Mouse (Mus musculus): Measurements from ENCODE around the gene Txndc2. TPM values are rescaled to one million over a fixed set of nuclear protein-coding genes. Genes with fewer than 3 reads are reported as not detected.

Txndc2 gene
- total and polyA plus RNA-seq, 3 experiments: not detected

DNA sequence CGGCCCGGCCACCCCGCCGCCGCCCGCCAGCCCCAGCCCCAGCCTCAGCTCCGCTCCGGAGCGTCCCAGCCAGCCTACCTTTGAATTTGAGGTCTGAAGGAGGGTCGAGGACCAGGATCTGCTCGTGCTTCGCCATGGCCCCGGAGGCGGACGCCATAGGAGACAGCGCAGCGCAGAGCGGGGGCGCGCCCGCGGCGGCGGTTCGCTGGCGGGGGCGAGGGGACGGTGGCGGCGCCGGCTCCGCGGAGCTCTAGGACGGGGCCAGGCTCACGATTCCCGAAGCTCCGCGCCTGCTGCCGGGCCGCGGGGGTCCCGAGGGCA, 28.9 kb downstream of the Txndc2 start:
- H3K27ac ChIP-seq (ENCODE audit: control insufficient read depth, low read depth, low read length): peak overlapping the region; percentile 73
- peaks cover 41% of the 10 kb centered on the region for H3K79me2 ChIP-seq (ENCODE audit: control insufficient read depth, insufficient read depth, low read length, poor library complexity)
- peak overlapping the region; percentile 90 for H3K9ac ChIP-seq (ENCODE audit: control insufficient read depth, low read depth, low read length, poor library complexity, severe bottlenecking)
- no peak for DNase-seq (ENCODE audit: low read depth, low spot score)
- H3K4me1 ChIP-seq (ENCODE audit: control insufficient read depth in 1 of 2, insufficient read depth in 2 of 2, low read length in 2 of 2): peaks cover 15 to 20% of the 10 kb centered on the region in 2 experiments
- no peak for TF ChIP-seq POLR2AphosphoS5 (IDR thresholded peaks at IDR 0.05; ENCODE audit: borderline replicate concordance, low read depth, low read length)
- TF ChIP-seq TCF12 (IDR thresholded peaks at IDR 0.05; ENCODE audit: low read depth, low read length): peak; percentile 10; the same call in 1 of the 2 replicates
- no peaks in the 10 kb centered on the region for H3K9me3 ChIP-seq (replicated peaks; ENCODE audit: insufficient read depth, low read length)
- H3K27me3 ChIP-seq (ENCODE audit: control insufficient read depth in 1 of 2, insufficient read depth in 2 of 2, low read length in 2 of 2): no peaks in the 10 kb centered on the region
- H3K36me3 ChIP-seq (ENCODE audit: control insufficient read depth in 1 of 2, insufficient read depth in 2 of 2, low read length in 2 of 2): peaks cover 6 to 35% of the 10 kb centered on the region in 2 experiments
- peak overlapping the region; percentile 89 to 97 for H3K4me3 ChIP-seq (ENCODE audit: control insufficient read depth in 1 of 2, insufficient read depth in 1 of 2, low read depth in 2 of 2, low read length in 2 of 2)

DNA sequence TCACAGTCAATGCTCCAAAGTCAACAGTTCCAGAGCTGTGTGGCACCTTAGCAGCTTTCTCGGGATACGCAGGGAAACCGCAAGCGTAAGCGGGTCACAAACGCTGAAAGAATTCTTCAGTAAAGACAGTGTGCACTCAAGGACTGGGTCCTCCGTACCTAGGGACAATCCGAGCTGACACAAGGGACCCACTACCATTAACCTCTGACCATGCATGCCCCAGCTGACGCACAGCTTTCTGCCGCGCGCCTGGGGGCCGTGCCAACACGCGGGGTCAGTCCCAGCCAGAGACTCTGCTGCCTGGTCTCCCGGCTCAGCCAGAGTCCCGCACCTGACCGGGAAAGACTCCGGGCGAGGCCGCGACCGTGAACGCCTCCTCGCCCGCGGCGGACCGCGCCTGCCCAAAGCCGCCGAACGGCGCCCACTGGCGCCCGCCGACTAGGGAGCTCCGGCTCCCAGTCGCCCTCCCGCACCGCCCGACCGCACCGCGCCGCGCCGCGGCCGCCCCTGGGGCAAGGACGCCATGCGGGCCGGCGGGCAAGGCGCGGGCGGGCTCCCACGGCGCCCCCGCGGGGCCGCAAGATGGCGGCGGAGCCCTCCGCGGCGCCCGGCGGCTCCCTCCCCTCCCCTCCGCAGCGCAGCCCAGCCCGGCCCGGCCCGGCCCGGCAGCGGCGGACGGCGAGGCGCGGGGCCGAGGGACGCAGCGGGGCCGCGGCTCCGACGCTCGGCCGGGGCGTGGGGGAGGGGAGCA, 29.4 kb downstream of the Txndc2 start:
- DNase-seq (ENCODE audit: low read depth, low spot score): peak; percentile 51
- peak overlapping the region; percentile 97 to 99 for H3K4me3 ChIP-seq (ENCODE audit: control insufficient read depth in 1 of 2, insufficient read depth in 1 of 2, low read depth in 2 of 2, low read length in 2 of 2)
- peaks cover 6 to 40% of the 10 kb centered on the region in 2 experiments for H3K36me3 ChIP-seq (ENCODE audit: control insufficient read depth in 1 of 2, insufficient read depth in 2 of 2, low read length in 2 of 2)
- H3K9me3 ChIP-seq (replicated peaks; ENCODE audit: insufficient read depth, low read length): no peaks in the 10 kb centered on the region
- H3K27ac ChIP-seq (ENCODE audit: control insufficient read depth, low read depth, low read length): peak overlapping the region; percentile 73
- H3K27me3 ChIP-seq (ENCODE audit: control insufficient read depth in 1 of 2, insufficient read depth in 2 of 2, low read length in 2 of 2): no peaks in the 10 kb centered on the region
- H3K4me1 ChIP-seq (ENCODE audit: control insufficient read depth in 1 of 2, insufficient read depth in 2 of 2, low read length in 2 of 2): peaks cover 20 to 24% of the 10 kb centered on the region in 2 experiments
- TF ChIP-seq E2F4 (IDR thresholded peaks at IDR 0.05; ENCODE audit: borderline replicate concordance, low read depth, low read length) (no peak), MAX (IDR thresholded peaks at IDR 0.05; ENCODE audit: low read length) (peak; percentile 36; the same call in 1 of the 2 replicates), UBTF (IDR thresholded peaks at IDR 0.05; ENCODE audit: borderline replicate concordance, insufficient read depth, low read depth, low read length) (0 out of 2 replicates have a peak, but pooled peaks have one; percentile 42), TAL1 (IDR thresholded peaks at IDR 0.05; ENCODE audit: low read length) (no peak)
- H3K9ac ChIP-seq (ENCODE audit: control insufficient read depth, low read depth, low read length, poor library complexity, severe bottlenecking): peak overlapping the region; percentile 90
- peaks cover 47% of the 10 kb centered on the region for H3K79me2 ChIP-seq (ENCODE audit: control insufficient read depth, insufficient read depth, low read length, poor library complexity)

DNA sequence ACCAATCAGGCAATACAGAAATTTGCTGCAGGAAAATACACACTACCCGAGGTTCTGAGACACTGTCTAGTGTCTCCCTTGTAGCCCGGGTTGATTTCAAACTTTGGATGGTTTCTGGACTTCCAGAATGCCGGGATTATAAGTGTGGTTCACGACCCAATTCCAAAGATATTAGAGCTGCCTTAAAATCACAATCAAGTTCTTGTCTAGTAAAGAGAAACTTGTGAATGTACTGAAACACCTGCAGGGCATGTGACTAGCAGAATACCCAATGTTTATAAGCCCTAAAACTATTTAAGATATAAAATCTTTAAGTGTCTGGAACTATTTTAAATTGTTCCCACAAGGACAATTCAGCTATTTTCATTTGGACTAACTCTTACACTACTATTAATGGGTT, 30.2 kb downstream of the Txndc2 start:
- H3K27me3 ChIP-seq (ENCODE audit: control insufficient read depth in 1 of 2, insufficient read depth in 2 of 2, low read length in 2 of 2): no peaks in the 10 kb centered on the region

More for the DNA sequence above, 30.2 kb downstream of the Txndc2 start:
- Histone ChIP-seq H3K4me1 (ENCODE audit: control insufficient read depth in 1 of 2, insufficient read depth in 2 of 2, low read length in 2 of 2) (peaks cover 28 to 29% of the 10 kb centered on the region in 2 experiments), H3K9ac (ENCODE audit: control insufficient read depth, low read depth, low read length, poor library complexity, severe bottlenecking) (peak overlapping the region; percentile 90), H3K9me3 (replicated peaks; ENCODE audit: insufficient read depth, low read length) (no peaks in the 10 kb centered on the region), H3K27ac (ENCODE audit: control insufficient read depth, low read depth, low read length) (no peak overlapping the region), H3K4me3 (ENCODE audit: control insufficient read depth in 1 of 2, insufficient read depth in 1 of 2, low read depth in 2 of 2, low read length in 2 of 2) (peak overlapping the region; percentile 97 to 99), H3K36me3 (ENCODE audit: control insufficient read depth in 1 of 2, insufficient read depth in 2 of 2, low read length in 2 of 2) (peaks cover 6 to 48% of the 10 kb centered on the region in 2 experiments), H3K79me2 (ENCODE audit: control insufficient read depth, insufficient read depth, low read length, poor library complexity) (peaks cover 55% of the 10 kb centered on the region)
- peak; percentile 37 for DNase-seq (ENCODE audit: low read depth, low spot score)
- no peak for TF ChIP-seq BHLHE40 (IDR thresholded peaks at IDR 0.05; ENCODE audit: borderline replicate concordance, low read depth, low read length)
- no peak for TF ChIP-seq EP300 (IDR thresholded peaks at IDR 0.05; ENCODE audit: low read depth in 1 of 2, low read length in 2 of 2)
- TF ChIP-seq GABPA (IDR thresholded peaks at IDR 0.05; ENCODE audit: low read depth, low read length): no peak
